Mouse (Mus musculus) heart, postnatal 0 days (tissue): ENCODE measurements at regions not wholly inside any gene's neighbourhood (a gene's known extent, or its start where the extent isn't known, plus 50 kb on each side); places are given as distances from the start of the nearest gene placed in this dataset.

Experiments used
- ATAC-seq: fragments of 200-750 bp; cut with Nextera tagmentation; 2 replicates; pipeline ENCODE4 v1.8.0; 2017; ENCODE audit warnings: low read depth, moderate number of reproducible peaks, moderate library complexity; ENCODE audit not compliant: insufficient read depth
- DNase-seq: peaks from one replicate; pipeline ENCODE4 v3.0.0-alpha.2; 2016; ENCODE audit warnings: low spot score
- H3K27ac ChIP-seq: fragments of 300-500 bp; sonication (generic); 2 replicates; pipeline ENCODE4 v1.5.1; 2014; ENCODE audit warnings: low read depth, mild to moderate bottlenecking
- H3K27me3 ChIP-seq: fragments of 300-500 bp; sonication (generic); 2 replicates; pipeline ENCODE4 v1.6.1; 2014; ENCODE audit warnings: low read length, mixed read lengths; ENCODE audit not compliant: control insufficient read depth, insufficient read depth
- H3K36me3 ChIP-seq: fragments of 300-500 bp; sonication (generic); replicated peaks from 2 replicates; pipeline ENCODE4 v1.6.1; 2014; ENCODE audit warnings: low read length, mixed read lengths; ENCODE audit not compliant: control insufficient read depth, insufficient read depth
- H3K4me1 ChIP-seq: fragments of 300-500 bp; sonication (generic); 2 replicates; pipeline ENCODE4 v1.6.1; 2014; ENCODE audit warnings: antibody characterized with exemption; ENCODE audit not compliant: control insufficient read depth, insufficient read depth
- H3K4me2 ChIP-seq: fragments of 300-500 bp; sonication (generic); 2 replicates; pipeline ENCODE4 v1.6.1; 2014; ENCODE audit warnings: low read depth, mild to moderate bottlenecking, low read length, moderate library complexity
- H3K4me3 ChIP-seq: fragments of 300-500 bp; sonication (generic); 2 replicates; pipeline ENCODE4 v1.5.1; 2014; ENCODE audit warnings: low read depth, low read length
- H3K9ac ChIP-seq: fragments of 300-500 bp; sonication (generic); replicated peaks from 2 replicates; pipeline ENCODE4 v1.6.1; 2014; ENCODE audit warnings: low read depth, low read length, mixed read lengths
- H3K9me3 ChIP-seq: fragments of 300-500 bp; sonication (generic); replicated peaks from 2 replicates; pipeline ENCODE4 v1.6.1; 2016; ENCODE audit warnings: low read length; ENCODE audit not compliant: control insufficient read depth
- CTCF ChIP-seq: IDR thresholded peaks from 2 replicates; pipeline ENCODE4 v1.5.1; 2016; ENCODE audit warnings: antibody characterized with exemption, control low read depth, low read depth
- EP300 ChIP-seq: IDR thresholded peaks from 2 replicates; pipeline ENCODE4 v1.6.1; 2016; ENCODE audit warnings: antibody characterized with exemption, low read depth
- WGBS: fragments of 180-500 bp; shearing (Covaris S2); extraction: QIAGEN DNeasy Blood & Tissue Kit; methylation state at CpG from one replicate; pipeline ENCODE4 v1.1.7; 2014; 5-methylcytosine and 5-hydroxymethylcytosine counted together

DNA sequence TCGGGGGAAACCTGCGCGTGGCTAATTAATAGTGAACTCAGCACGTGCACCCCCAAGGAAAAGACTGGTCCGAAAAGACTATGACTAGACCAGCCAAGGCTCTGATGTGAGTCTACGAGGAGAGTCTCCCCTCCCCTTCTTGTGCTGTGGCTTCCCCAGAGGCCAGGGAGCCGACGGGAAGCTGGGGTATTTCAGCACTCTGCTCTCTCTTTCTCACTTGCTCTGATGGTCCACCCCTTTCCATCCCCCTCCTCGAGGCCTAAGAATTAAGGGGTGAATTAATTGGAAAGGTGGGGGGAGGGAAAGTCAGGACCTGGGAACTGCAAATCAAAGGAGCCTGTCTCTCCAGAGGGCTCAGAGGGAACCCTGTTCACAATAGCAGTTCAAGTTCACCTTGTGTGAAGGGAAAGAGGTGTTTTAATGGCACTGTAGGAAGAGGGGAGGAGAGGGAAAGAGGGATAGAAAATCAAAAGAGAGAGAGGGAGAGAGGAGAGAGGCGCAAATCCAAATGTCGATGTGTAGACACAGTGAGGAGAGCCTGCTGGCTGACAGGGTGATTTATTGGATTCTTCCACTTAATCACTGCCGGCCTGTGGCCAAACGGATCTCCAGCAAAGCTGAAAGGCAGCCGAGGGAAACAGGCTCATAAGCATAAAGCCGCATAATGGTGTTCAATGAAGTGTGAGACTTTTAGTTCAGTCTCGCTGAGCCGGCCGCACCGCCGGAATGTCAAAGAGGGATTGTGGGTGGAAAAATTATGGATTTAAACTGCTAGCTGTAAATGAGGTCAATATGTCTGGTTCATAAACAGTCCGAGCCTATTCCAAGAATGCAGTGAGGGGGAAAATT, 292.6 kb upstream of the Tle4 start:
- Histone ChIP-seq H3K9ac (no peak overlapping the region), H3K9me3 (no peaks in the 10 kb centered on the region), H3K4me1 (0 out of 2 replicates have a peak, but pooled peaks cover 2% of the 10 kb centered on the region), H3K27me3 (peaks cover 28% of the 10 kb centered on the region), H3K36me3 (no peaks in the 10 kb centered on the region), H3K4me3 (peak overlapping the region; percentile 34), H3K27ac (no peak overlapping the region), H3K4me2 (peak overlapping the region; percentile 66)
- DNase-seq = no peak
- 8% methylated on average over 21 of the region's 21 CpGs for WGBS
- no peak for ATAC-seq
- TF ChIP-seq CTCF (no peak), EP300 (no peak)

DNA sequence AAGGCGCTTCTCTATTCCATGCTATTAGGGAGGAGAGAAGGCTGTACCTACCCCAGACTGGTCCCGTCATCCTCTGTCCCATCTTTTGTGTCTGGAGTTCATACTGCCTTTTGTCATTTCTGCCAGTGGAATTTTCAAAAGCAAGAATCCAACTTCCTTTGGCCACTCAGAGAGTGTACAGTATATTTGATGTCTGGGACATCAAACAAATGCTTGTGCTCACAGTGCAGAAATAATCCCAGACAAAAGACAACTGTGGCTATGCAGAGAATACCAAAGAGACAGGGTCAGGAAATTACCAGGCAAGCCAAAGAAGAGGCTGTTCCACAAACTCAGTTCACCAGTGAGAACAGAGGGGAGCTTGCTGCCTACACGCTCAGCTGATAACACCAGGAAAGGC, 291.9 kb upstream of the Tle4 start:
- no peak overlapping the region for H3K27ac ChIP-seq
- 0 out of 2 replicates have a peak, but pooled peaks cover 2% of the 10 kb centered on the region for H3K4me1 ChIP-seq
- no peak for DNase-seq
- TF ChIP-seq CTCF (no peak), EP300 (no peak)
- 55% methylated on average over 3 of the region's 3 CpGs for WGBS
- peaks cover 32% of the 10 kb centered on the region for H3K27me3 ChIP-seq
- no peak overlapping the region for H3K4me3 ChIP-seq
- no peak overlapping the region for H3K4me2 ChIP-seq
- H3K36me3 ChIP-seq = no peaks in the 10 kb centered on the region
- H3K9me3 ChIP-seq = no peaks in the 10 kb centered on the region
- H3K9ac ChIP-seq = no peak overlapping the region
- no peak for ATAC-seq

- no peak for TF ChIP-seq CTCF
- no peak for TF ChIP-seq EP300
- Histone ChIP-seq H3K27me3 (peaks cover 28% of the 10 kb centered on the region; the same call in 1 of the 2 replicates), H3K27ac (no peak overlapping the region), H3K36me3 (no peaks in the 10 kb centered on the region), H3K9me3 (no peaks in the 10 kb centered on the region), H3K4me3 (no peak overlapping the region), H3K4me2 (no peak overlapping the region), H3K4me1 (no peaks in the 10 kb centered on the region), H3K9ac (no peak overlapping the region)
- WGBS = 37% methylated on average over 8 of the region's 8 CpGs
- ATAC-seq = peak; percentile 30; the same call in 1 of the 2 replicates
- DNase-seq = no peak
Observed at GRCm38 (mm10) chr19:14883707-14884421, 286.0 kb upstream of the Tle4 start.

DNA sequence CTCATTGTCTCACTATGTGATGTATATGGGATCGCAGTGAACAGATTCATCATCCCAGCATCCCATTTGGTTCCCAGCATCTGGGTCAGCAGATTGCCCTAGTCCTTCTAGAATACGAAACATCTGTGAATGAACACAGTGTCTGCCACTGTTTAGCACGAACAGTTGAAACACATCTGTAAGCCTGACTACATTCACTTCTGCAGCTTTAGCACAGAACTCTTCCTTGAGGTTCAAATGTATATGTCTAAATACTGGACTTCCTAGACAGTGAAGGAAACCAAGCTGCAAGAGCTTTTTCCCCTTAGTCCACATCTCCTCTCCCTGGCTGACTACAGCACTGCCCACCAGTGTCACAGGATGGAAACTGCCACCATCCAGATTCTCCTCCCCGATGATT, 283.0 kb upstream of the Tle4 start:
- ATAC-seq (no peak), DNase-seq (no peak)
- H3K9me3 ChIP-seq = no peaks in the 10 kb centered on the region
- no peaks in the 10 kb centered on the region for H3K4me1 ChIP-seq
- H3K4me2 ChIP-seq = no peak overlapping the region
- WGBS = 85% methylated on average over 4 of the region's 4 CpGs
- peaks cover 14% of the 10 kb centered on the region; the same call in 1 of the 2 replicates for H3K27me3 ChIP-seq
- no peak overlapping the region for H3K9ac ChIP-seq
- H3K4me3 ChIP-seq = no peak overlapping the region
- H3K27ac ChIP-seq = no peak overlapping the region
- no peaks in the 10 kb centered on the region for H3K36me3 ChIP-seq
- TF ChIP-seq CTCF = no peak
- TF ChIP-seq EP300 = no peak

DNA sequence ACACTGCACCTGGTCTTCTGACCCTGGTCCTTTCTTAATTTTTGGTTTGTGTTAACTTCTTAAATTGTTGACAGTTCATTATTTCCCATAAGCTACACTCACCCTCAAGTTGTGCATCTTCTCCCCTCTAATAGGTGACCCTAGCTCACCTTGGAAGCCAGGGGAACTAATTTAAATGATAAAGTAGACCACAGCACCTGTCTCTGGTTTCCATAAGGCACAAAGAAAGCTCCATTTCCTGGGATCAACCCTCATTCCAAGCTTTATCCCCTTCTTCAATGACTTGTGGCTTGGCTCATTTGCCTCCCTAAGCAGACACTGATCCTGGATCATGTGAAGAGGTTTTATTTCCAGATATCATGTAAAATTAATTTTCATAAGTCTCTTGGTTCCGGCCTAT, 276.1 kb upstream of the Tle4 start:
- Histone ChIP-seq H3K36me3 (no peaks in the 10 kb centered on the region), H3K27me3 (no peaks in the 10 kb centered on the region), H3K9me3 (no peaks in the 10 kb centered on the region), H3K9ac (no peak overlapping the region), H3K4me2 (no peak overlapping the region), H3K4me3 (no peak overlapping the region), H3K27ac (no peak overlapping the region), H3K4me1 (no peaks in the 10 kb centered on the region)
- no peak for TF ChIP-seq CTCF
- TF ChIP-seq EP300 = no peak
- WGBS = 84% methylated on average over 1 of the region's 1 CpGs
- ATAC-seq = no peak
- DNase-seq = no peak
